Mouse (Mus musculus) E14TG2a.4 (cell line): ENCODE measurements at regions not wholly inside any gene's neighbourhood (a gene's known extent, or its start where the extent isn't known, plus 50 kb on each side); places are given as distances from the start of the nearest gene placed in this dataset.

Experiments used
- H3K27me3 ChIP-seq: 2 replicates; pipeline ENCODE4 v1.6.1; 2014; ENCODE audit warnings: low read length, control low read depth; ENCODE audit not compliant: insufficient read depth
- H3K36me3 ChIP-seq: 2 replicates; pipeline ENCODE4 v1.6.1; 2014; ENCODE audit warnings: low read length, control low read depth; ENCODE audit not compliant: insufficient read depth
- H3K4me1 ChIP-seq: replicated peaks from 2 replicates; pipeline ENCODE4 v1.6.1; 2014; ENCODE audit warnings: low read depth, low read length, control low read depth
- H3K4me3 ChIP-seq: replicated peaks from 2 replicates; pipeline ENCODE4 v1.5.1; 2014; ENCODE audit warnings: mild to moderate bottlenecking, low read length
- H3K9me3 ChIP-seq: 2 replicates; pipeline ENCODE4 v1.6.1; 2014; ENCODE audit warnings: low read length, control low read depth
- CTCF ChIP-seq: conservative IDR thresholded peaks from 2 replicates; pipeline ENCODE4 v1.5.1; 2014; ENCODE audit warnings: low read length
- NANOG ChIP-seq: IDR thresholded peaks from 2 replicates; pipeline ENCODE4 v1.6.1; 2014; ENCODE audit warnings: borderline replicate concordance, low read length, mixed read lengths
- POU5F1 ChIP-seq: IDR thresholded peaks from 2 replicates; pipeline ENCODE4 v1.6.1; 2014; ENCODE audit warnings: low read length, borderline replicate concordance

DNA sequence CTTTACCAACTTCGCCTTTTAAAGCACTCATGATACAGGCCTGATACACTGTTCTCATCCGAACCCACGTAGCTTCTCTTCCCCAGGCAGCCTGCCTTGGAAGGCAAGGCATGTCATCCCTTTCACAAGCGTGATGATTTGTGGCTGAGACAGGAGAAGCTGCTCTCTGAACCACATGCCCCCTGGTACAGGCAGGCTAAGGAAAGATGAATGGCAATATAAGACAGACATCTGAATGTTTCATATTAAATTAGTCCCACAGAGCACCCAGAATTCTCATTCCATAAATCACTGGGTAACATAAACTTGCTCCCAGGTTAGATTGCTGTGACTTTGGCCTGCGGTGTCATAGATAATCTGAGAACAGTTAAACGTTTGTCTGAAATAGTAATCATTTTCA is 280.9 kb upstream of the Mpped2 start:
- no peak overlapping the region for H3K4me3 ChIP-seq
- H3K4me1 ChIP-seq = no peaks in the 10 kb centered on the region
- TF ChIP-seq POU5F1 (no peak), NANOG (no peak), CTCF (no peak)
- H3K27me3 ChIP-seq = no peaks in the 10 kb centered on the region
- no peaks in the 10 kb centered on the region for H3K36me3 ChIP-seq
- H3K9me3 ChIP-seq = no peaks in the 10 kb centered on the region

DNA sequence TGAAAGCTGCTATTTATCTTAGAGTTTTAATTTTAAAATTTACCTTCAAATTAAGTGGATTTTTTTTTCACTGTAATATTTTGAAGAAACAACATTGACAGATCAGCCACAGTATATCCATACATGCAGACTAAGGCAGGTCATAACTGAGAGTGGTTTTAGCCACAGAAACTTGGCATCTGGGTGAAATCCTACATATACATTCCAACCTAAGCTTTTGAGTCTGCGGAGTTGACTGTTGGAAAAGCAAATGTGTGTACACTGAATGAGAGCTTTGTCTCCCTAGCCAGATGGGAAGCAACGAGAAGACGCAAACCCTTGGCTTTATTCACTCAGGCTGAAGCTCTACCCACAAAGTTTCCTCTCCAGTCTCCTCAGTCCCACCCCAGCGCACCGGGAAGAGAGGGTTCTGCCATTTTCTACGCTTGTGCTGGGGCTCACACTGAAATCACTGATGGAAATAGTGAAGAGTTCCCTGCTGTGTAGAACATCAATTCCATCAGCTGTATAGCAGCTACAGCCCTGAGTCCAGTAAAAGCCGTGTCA is 277.5 kb upstream of the Mpped2 start:
- TF ChIP-seq CTCF = no peak
- TF ChIP-seq NANOG = no peak
- no peak for TF ChIP-seq POU5F1
- H3K4me3 ChIP-seq = no peak overlapping the region
- H3K36me3 ChIP-seq = no peaks in the 10 kb centered on the region
- H3K9me3 ChIP-seq = no peaks in the 10 kb centered on the region
- H3K27me3 ChIP-seq = no peaks in the 10 kb centered on the region
- H3K4me1 ChIP-seq = no peaks in the 10 kb centered on the region

DNA sequence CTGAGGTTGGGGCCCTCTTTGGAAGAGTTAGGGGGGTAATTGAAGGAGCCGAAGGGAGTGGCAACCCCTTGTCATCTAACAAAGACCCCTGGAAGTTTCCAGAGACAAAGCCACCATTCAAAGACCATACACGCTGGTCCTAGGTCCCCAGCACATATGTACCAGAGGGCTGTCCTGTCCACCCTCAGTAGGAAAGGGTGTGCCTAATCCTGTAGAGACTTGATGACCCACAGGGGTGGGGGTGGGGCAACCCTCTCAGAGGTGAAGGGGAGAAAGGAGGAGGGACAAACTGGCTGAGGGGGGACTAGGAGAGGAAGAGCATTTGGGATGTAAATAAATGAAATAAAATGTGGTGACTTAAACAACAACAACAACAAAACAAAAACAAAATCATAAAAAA is 274.9 kb upstream of the Mpped2 start:
- H3K4me3 ChIP-seq = no peak overlapping the region

DNA sequence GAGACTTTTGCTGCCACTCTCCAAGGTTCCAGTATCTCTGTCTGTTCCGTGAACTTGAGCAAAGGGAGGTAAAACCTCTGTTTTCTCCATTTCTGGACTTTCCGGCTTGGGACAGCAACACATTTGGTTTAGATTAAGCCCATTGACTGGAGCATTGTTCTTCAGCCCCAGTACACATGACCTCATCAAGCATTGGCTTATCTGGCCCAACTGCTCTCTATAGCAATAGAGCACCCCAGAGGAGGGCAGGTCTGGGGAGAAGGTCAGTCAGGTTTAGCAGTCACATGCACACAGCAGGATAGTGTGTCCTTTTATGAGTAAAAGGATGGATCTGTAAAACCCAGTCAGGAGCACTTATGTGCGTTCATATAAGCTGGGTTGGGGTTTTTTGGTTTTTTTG is 268.1 kb upstream of the Mpped2 start:
- no peak for TF ChIP-seq CTCF
- TF ChIP-seq NANOG = no peak
- TF ChIP-seq POU5F1 = no peak
- Histone ChIP-seq H3K9me3 (no peaks in the 10 kb centered on the region), H3K4me1 (no peaks in the 10 kb centered on the region), H3K27me3 (no peaks in the 10 kb centered on the region), H3K36me3 (no peaks in the 10 kb centered on the region), H3K4me3 (no peak overlapping the region)

More for the DNA sequence above, 274.9 kb upstream of the Mpped2 start:
- TF ChIP-seq POU5F1 (no peak), NANOG (no peak)
- Histone ChIP-seq H3K27me3 (no peaks in the 10 kb centered on the region), H3K4me1 (no peaks in the 10 kb centered on the region), H3K9me3 (no peaks in the 10 kb centered on the region), H3K36me3 (no peaks in the 10 kb centered on the region)

DNA sequence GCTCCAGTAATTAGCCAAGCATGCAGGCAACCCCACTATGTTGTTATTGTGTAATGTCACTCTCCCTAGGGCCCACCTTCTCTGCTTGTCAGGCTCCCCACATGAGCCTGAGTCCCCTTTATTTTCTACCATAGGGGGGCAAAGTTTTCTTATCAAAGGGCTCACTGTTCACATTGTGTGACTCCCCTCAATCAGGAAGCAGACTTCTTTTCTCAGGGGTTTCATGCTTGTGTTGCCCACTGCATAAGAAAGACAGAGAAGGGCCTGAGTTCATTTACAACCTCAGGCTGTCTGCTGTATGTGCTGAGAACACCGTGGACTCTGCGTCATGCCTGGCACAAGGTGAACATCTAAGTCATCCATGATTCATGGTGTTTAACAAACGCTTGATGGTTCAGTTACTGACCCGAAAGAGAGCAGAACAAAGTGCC is 267.6 kb upstream of the Mpped2 start:
- Histone ChIP-seq H3K9me3 (no peaks in the 10 kb centered on the region), H3K27me3 (no peaks in the 10 kb centered on the region), H3K36me3 (no peaks in the 10 kb centered on the region), H3K4me1 (no peaks in the 10 kb centered on the region), H3K4me3 (no peak overlapping the region)
- TF ChIP-seq NANOG (no peak), CTCF (no peak), POU5F1 (no peak)

DNA sequence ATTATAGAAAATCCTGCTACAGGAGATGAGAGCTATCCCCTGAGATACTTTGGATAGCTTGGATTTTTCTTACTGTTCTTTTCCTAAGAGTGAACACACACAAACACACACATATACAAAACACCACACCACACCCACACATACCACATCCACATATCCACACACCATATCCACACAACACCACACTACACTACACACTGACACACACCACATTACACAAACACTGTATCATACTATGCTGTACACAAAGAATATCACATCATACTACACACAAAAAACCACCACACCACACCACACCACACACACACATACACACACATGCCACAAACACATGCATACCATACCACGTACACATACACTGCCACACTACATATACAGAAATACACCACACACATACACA is 267.1 kb upstream of the Mpped2 start:
- Histone ChIP-seq H3K36me3 (no peaks in the 10 kb centered on the region), H3K4me1 (no peaks in the 10 kb centered on the region), H3K9me3 (no peaks in the 10 kb centered on the region), H3K27me3 (no peaks in the 10 kb centered on the region), H3K4me3 (no peak overlapping the region)
- TF ChIP-seq NANOG (no peak), CTCF (no peak), POU5F1 (no peak)

DNA sequence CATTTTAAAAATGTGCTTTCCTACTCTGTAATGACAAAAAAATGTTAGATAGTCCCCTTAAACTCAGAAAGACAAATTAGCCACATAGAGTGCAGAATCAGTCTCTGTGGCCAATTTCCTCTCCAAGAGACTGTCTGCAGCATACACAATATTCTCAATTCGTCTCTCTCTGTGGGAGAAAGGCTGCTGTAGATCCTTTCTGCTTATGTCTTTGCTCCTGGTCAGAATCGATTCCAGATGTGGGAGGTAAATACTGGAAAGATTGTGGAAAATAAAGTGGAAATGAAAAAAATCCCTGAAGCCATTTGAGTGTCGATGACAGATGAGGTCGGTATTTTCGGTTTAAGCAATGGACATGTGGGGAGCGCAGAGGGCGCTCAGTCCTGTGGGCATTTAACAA is 265.8 kb upstream of the Mpped2 start:
- 0 out of 2 replicates have a peak, but pooled peaks cover 2% of the 10 kb centered on the region for H3K4me1 ChIP-seq
- H3K9me3 ChIP-seq = no peaks in the 10 kb centered on the region
- TF ChIP-seq POU5F1 (no peak), CTCF (no peak), NANOG (no peak)
- H3K4me3 ChIP-seq = no peak overlapping the region
- H3K27me3 ChIP-seq = no peaks in the 10 kb centered on the region
- H3K36me3 ChIP-seq = no peaks in the 10 kb centered on the region

DNA sequence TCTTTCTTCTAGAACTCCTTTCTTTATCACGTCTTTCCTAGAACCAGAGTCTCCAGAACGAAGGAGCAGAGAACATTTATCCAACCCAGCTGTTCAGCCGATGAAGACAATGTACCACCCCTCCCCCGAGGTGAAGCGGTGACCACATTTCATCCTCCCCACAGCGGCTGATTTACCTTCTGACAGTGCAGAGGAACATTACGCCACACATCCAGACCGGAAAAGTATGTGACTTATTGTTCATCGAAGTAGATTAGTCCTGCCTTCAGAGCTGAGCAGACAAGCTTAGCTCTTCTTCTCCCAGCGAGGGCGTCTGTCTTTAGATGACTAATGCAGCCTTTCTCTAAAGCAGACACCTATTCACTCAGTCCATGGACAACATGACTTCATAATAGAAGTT is 264.2 kb upstream of the Mpped2 start:
- Histone ChIP-seq H3K27me3 (no peaks in the 10 kb centered on the region), H3K4me3 (no peak overlapping the region), H3K36me3 (no peaks in the 10 kb centered on the region), H3K9me3 (no peaks in the 10 kb centered on the region), H3K4me1 (0 out of 2 replicates have a peak, but pooled peaks cover 4% of the 10 kb centered on the region)
- no peak for TF ChIP-seq NANOG
- no peak for TF ChIP-seq CTCF
- no peak for TF ChIP-seq POU5F1

DNA sequence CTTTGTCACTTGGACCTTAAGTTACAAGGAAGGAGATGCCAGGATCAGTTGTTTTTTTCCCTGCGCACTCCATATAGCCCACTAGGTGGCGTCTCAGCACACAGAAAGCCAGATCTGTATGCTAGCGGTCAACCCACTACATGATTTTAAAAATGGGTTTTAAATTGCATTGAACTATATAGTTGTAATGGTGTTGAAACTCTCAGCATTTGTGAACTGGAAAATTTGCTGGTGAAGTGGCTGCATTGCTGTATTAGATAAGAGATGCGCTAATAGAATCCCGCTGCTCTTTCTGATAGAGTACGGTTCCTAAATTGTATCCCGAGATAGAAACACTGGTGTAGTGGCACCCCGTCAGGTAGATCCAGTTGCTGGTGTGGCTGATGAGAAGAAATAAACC is 261.9 kb upstream of the Mpped2 start:
- Histone ChIP-seq H3K4me3 (no peak overlapping the region), H3K4me1 (0 out of 2 replicates have a peak, but pooled peaks cover 7% of the 10 kb centered on the region), H3K27me3 (no peaks in the 10 kb centered on the region), H3K36me3 (no peaks in the 10 kb centered on the region), H3K9me3 (peaks cover 5% of the 10 kb centered on the region)
- TF ChIP-seq CTCF (peak; percentile 72), POU5F1 (no peak)
